Mouse (Mus musculus) adipocyte (in vitro differentiated cells): ENCODE data around the gene Rassf7.

Experiments used
- DNase-seq: peaks from one replicate; pipeline ENCODE4 v3.0.0-alpha.2; 2016; ENCODE audit warnings: low spot score

The Rassf7 gene

DNA sequence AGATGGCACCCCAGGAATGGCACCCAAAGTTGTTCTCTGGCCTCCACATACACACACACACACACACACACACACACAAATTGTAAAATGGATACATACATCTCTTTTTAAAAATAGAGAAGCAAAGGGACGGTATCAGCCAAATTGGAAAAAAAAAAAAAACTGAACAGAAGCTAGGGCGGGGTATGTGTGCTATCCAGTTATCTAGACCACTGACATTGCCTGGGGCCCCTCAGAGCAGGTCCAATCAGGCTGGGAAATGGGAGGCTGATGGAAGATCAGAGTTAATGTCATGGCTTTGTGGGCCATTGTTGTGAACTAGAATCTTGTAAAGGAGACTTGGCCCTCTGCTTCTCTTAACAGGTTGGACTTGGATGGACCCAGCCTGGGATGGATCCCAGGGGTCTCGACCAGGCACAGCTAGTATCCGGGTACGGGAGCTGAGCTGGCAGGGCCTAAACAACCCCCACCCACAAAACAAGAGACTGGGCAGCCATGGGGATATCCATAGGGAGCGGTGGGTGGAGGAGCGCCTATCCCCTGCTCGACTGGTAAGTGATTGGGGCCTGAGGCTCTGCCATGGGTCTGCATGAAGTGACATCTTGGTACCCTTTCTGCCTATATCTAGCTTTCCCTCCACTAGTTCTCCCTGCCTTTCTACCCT is 18.9 kb upstream of the Rassf7 start:
- no peak for DNase-seq

GRCm38 (mm10) chr7:141198121-141198520 is 17.5 kb upstream of the Rassf7 start:
- DNase-seq, result no peak

DNA sequence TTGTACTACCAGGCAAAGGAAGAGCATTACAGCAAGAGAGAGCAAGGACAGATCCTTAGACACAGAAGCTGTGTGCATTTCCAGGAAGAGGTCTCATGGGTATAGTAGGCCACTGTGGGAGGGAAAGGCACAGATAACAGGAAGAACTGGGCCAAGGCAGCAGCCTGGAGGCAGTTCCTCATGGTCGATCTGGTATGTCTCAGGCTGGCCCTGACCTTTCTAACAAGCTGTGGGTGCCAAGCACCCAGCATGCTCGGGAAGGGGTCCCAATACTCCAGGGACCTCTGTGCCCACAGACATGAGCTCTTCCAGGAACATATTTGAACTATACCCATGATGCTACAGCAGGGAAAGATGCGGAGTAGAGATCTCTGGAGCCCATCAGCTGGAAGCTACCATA is 11.1 kb upstream of the Rassf7 start:
- peak; percentile 24 for DNase-seq

DNA sequence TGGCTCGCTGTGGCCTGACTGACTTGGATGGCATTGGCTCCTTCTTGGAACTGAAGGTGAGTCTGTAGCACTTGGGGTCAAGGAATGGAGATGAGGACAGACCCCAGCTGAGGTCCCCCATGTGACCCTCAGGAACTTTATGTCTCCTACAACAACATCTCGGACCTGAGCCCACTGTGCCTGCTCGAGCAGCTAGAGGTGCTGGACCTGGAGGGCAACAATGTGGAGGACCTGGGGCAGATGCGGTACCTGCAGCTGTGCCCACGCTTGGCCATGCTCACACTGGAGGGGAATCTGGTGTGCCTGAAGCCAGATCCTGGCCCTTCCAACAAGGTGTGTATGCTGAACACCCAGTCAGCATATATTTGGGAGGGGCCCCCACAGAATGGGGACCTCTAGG is 10.2 kb upstream of the Rassf7 start:
- no peak for DNase-seq

GRCm38 (mm10) chr7:141206182-141206937 is 9.3 kb upstream of the Rassf7 start:
- DNase-seq, result no peak

GRCm38 (mm10) chr7:141209526-141209925 is 6.1 kb upstream of the Rassf7 start:
- no peak for DNase-seq

DNA sequence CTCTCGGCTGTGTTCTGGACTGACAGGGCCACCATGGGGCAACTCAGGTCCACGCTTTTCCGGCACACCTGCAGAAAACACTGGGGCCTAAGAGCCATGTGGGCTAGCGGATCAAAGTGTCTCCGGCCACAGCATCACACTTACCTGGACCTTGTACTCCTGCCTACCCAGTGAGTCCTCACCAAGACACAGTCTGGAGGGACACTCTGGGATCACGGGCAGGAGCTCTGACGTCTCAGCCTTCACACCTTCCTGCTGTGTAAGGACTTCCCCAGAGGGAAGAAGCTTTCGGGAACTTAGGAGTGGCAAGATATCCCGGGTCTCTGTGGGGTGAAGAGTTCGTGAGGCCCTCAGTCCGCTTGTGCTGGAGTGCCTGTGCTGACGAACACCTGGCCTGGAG is 5.5 kb upstream of the Rassf7 start:
- no peak for DNase-seq

DNA sequence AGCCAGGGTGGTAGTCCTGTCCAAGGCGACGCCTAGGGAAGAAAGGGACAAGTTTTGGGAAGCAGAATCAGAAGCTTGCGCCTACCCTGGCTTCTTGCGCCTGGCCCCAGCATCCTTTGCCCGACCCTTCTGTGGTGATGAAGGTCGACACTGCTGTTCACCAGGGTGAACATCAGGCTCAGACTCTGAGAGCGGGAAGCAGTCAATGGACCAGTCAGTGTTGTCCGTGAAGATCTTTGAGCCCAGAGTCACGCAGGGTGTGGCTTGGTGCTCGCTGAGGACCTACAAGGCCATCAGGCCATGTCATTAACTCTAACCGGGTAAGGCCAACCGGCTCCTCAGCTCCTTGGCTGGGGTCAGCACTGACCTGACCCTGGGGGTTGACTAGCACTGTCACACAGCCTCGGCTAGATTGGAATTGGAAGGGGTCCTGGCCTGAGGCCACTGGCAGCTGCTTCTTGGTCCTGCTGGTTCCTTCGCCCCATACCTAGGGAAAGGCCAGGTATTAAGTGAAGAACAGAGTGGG is 5.0 kb upstream of the Rassf7 start:
- DNase-seq, result no peak

GRCm38 (mm10) chr7:141213133-141213532 is 2.5 kb upstream of the Rassf7 start:
- DNase-seq, result no peak

GRCm38 (mm10) chr7:141213605-141214235 is 1.9 kb upstream of the Rassf7 start, which contains the start of gene Lmntd2:
Lmntd2 (minus strand) TSS chr7:141214080.
- DNase-seq, result no peak

- no peak for DNase-seq
These were observed 1.4 kb upstream of the Rassf7 start for GRCm38 (mm10) chr7:141214310-141214709.

GRCm38 (mm10) chr7:141215880-141216733 is 447 bp downstream of the Rassf7 start:
- DNase-seq, result peak; percentile 53

GRCm38 (mm10) chr7:141216894-141217293 is 1.2 kb downstream of the Rassf7 start:
- DNase-seq, result no peak

DNA sequence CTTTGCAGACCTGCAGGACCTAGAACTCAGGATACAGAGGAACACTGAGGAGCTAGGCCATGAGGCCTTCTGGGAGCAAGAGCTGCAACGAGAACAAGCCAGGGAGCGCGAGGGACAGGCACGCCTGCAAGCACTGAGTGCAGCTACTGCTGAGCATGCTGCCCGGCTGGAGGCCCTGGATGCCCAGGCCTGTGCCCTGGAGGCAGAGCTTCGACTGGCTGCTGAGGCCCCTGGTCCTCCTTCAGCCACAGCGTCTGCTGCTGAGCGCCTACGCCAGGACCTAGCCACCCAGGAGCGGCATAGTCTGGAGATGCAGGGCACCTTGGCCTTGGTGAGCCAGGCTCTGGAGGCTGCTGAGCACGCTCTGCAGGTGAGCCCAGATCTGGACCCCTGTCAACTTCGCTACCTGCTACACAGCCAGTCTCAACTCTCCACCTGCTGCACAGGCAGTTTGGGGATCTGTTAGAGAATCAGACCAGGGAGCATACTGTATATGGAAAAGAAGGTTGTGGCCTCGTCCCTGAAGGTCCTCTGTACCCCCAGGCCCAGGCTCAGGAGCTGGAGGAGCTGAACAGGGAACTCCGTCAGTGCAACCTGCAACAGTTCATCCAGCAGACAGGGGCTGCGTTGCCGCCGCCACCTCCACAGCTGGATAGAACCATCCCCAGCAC is 1.8 kb downstream of the Rassf7 start:
- DNase-seq, result no peak

- DNase-seq, result no peak
These were observed 2.5 kb downstream of the Rassf7 start for GRCm38 (mm10) chr7:141218141-141218540.

GRCm38 (mm10) chr7:141218557-141219133 is 3.0 kb downstream of the Rassf7 start:
- DNase-seq, result no peak

- DNase-seq, result no peak
These were observed 4.0 kb downstream of the Rassf7 start for GRCm38 (mm10) chr7:141219558-141220099.

DNA sequence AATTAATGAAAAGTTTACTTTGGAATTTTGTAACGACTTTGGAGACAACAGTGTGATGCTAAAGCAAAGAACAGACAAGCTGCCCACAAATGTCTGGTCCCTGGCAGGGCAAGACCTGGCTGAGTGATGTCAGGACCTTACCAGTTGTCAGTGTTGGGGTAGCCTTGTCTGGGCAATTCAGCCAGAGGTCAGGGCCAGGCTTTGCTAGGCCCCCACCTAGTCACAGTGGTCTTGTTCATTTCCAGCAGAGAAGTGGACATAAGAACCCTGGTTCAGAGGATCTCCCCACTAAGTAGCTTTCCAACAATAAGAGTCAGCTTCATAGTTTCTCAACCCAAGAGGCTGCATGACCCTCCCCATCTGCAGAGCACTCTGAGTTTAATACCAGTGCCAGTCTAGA is 4.7 kb downstream of the Rassf7 start:
- no peak for DNase-seq

DNA sequence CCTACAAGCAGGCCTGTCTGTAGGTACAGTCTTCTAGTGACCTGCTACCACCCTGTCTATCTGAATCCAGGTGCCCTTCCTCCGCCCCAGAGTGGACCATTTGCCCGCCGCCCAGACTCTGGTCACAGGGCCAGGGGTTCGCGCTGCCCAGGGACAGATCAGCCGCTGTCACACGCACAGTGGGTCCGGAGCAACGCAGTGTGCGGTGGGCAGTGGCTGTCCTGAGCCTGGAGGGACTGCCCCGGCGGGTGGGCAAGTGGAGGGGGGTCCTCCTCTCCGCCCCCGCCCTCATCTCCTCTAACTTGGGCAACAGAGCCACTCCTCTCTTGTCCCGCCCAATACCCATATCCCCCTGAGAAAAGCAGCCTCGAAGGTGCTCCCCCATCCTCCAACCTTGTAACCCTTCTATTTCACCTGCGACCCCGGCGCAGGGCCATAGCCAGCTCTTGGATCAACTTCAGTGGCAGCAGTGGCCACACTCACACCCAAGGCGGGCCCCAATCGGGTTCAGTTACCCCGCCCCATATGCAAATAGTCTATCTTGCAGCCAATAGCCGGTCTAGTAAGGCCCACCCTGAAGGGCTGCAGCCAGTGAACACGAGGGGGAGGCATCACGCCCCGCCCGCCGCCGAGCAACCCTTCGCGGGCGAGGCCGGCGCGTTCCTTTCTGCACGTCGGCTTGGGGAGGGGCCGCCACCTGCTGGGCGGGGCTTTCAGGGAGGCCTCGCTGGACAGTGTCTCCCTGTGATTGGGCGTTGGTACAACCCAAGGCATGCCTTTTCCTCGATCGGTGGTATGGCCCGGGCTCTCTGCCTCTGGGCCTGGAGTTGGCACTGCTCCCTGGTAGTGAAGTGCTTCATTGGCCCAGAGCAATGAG is 5.8 kb downstream of the Rassf7 start:
- peak; percentile 98 for DNase-seq

DNA sequence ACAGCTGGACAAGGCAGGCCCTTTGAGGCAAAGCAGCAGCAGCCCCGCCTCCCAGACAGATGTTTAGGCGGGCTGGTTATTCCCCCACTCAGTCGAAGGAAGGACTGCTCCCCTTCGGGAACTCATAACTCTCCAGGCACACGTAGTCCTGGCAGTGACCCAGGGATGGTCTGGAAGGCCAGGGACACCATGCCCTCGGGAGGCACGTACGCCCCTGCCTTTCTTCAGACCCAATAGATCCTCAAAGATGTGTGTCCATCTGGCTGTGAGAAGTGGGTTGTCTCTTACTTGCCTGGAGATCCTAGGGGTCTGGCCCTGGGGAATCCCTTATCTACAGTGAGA is 6.4 kb downstream of the Rassf7 start:
- DNase-seq, result no peak
